Mouse (Mus musculus) macrophage (primary cell): ENCODE results near the gene Cenpj. TPM values are rescaled to one million over a fixed set of nuclear protein-coding genes. Genes with fewer than 3 reads are reported as not detected.
A peak's percentile ranks its signal among the peaks of the same experiment; 100 is the strongest.

Experiments used
- H3K27ac ChIP-seq: fragments of 350-480 bp; formaldehyde crosslinking; 2 replicates; pipeline ENCODE4 v1.9.0; 2021
- H3K36me3 ChIP-seq: fragments of 350-480 bp; formaldehyde crosslinking; 2 replicates; pipeline ENCODE4 v1.9.0; 2021; ENCODE audit errors: inconsistent target
- H3K4me3 ChIP-seq: fragments of 350-480 bp; formaldehyde crosslinking; 2 replicates; pipeline ENCODE4 v1.9.0; 2021; ENCODE audit errors: inconsistent target
- H3K79me2 ChIP-seq: fragments of 350-480 bp; formaldehyde crosslinking; 2 replicates; pipeline ENCODE4 v1.9.0; 2021; ENCODE audit errors: inconsistent target
- WGBS: methylation state at CpG from one replicate; pipeline ENCODE4 v1.1.7; 2026; ENCODE audit warnings: inconsistent platforms; ENCODE audit not compliant: missing documents; 5-methylcytosine and 5-hydroxymethylcytosine counted together
- polyA plus RNA-seq: library from polyadenylated mRNA; stranded (reverse); fragments of 250-400 nt; gene quantifications from 3 replicates; pipeline ENCODE4 v1.2.4, GENCODE M21; 2018; ENCODE audit warnings: inconsistent platforms

Cenpj gene
- polyA plus RNA-seq, 1 experiment from 2014 or later, result 15.4 TPM

DNA sequence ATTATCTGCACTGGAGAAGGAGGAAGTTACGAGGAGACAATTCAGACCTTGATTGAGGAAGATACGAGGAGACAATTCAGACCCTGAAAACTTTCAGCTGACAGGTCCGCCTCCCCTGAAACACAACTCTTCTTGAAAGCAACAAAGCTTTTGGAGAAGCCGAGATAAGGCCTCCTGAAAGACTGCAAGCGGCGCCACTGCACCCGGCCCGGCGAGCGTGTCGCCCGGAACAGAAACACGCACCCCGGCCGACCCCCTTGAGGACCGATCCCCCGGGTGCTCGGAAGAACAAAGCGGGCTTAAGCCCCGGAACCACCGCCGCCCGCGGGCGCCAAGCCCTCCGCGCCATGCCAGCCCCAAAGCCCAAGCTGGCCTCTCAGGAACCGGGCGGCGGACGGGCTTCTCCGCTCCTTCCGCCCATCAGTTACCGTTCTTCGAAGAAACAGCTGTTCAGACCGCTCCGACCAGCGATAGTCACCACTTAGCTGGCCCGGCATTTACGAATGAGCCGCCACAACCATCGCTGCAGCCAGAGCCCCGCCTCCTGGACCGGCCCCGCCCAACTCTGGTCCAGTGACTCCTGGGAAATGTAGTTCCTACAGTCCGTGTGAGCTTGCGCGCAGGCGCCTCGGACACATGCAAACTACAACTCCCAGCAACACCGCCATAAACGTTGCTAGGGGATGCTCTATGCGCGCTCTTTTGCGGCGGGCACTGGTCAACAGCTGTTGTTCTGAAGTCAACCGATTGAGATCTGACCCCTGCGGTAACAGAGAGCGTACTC is 3.7 kb downstream of the Cenpj start:
- WGBS, result under 1% methylated on average over 58 of the region's 59 CpGs
- H3K27ac ChIP-seq, result no peak overlapping the region

DNA sequence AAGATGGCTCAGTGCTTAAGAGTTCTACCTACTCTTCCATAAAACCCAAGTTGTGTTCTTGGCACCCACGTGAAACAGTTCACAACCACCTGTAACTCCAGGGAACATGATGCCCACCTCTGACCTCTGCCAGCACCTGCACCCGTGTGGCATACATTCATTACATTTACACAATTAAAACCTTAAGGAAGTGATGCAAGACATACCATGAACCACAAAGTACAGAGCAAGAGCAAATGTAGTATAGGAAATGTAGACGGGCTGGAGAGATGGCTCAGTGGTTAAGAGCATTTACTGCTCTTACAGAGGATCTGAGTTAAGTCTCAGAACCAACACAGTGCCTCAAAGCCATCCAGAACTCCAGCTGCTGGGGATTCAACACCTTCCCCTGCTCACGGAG is 6.2 kb downstream of the Cenpj start:
- Histone ChIP-seq H3K27ac (no peak overlapping the region), H3K79me2 (peaks cover 37% of the 10 kb centered on the region; the same call in 1 of the 2 replicates), H3K4me3 (no peak overlapping the region), H3K36me3 (peaks cover 6% of the 10 kb centered on the region; the same call in 1 of the 2 replicates)
- 55% methylated on average over 4 of the region's 4 CpGs for WGBS

More for the DNA sequence above, 3.7 kb downstream of the Cenpj start:
- Histone ChIP-seq H3K36me3 (no peaks in the 10 kb centered on the region), H3K79me2 (peaks cover 58% of the 10 kb centered on the region), H3K4me3 (peak overlapping the region; percentile 37)

DNA sequence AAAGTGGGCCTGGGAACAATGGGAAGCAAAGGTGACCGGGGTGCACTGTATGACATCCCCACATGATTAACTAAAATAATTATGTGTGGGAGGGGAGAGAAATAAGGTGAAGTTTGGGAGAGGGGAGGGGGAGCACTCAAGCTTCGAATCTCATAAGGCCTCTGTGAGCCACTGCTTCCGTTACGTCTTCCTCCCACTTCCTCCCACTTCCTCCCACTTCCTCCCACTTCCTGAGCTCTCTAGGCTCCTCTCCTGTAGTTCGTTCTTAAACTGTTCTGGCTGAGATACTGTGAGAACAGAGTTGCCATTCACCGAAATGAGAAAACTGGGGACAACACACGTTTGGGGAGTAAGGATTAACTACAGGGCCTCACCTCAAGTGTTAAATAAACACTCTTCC is 7.7 kb downstream of the Cenpj start:
- Histone ChIP-seq H3K27ac (no peak overlapping the region), H3K36me3 (peaks cover 18% of the 10 kb centered on the region; the same call in 1 of the 2 replicates), H3K4me3 (no peak overlapping the region), H3K79me2 (peaks cover 29% of the 10 kb centered on the region; the same call in 1 of the 2 replicates)
- 24% methylated on average over 7 of the region's 7 CpGs for WGBS

DNA sequence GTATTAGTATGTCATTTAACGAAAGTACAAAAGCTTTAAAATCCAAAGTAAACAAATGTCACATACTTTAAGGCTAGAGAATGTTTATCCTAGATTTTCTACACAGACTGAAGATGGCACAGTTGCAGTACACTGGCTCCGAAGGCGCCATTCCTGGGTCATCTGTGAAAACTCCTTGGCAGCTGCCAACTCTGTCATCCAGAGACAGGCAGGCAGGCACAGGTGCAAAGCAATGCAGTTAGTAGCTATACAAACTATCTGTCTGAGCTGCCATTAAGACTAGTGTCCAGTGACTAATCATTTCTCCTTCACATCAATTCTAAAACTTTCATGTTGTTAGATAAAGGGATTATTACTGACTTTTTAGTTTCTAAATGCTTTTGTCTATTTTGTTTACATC is 16.1 kb downstream of the Cenpj start:
- H3K4me3 ChIP-seq, result no peak overlapping the region
- H3K79me2 ChIP-seq, result no peaks in the 10 kb centered on the region
- H3K36me3 ChIP-seq, result peaks cover 32% of the 10 kb centered on the region
- H3K27ac ChIP-seq, result no peak overlapping the region
- WGBS, result 95% methylated on average over 3 of the region's 3 CpGs

DNA sequence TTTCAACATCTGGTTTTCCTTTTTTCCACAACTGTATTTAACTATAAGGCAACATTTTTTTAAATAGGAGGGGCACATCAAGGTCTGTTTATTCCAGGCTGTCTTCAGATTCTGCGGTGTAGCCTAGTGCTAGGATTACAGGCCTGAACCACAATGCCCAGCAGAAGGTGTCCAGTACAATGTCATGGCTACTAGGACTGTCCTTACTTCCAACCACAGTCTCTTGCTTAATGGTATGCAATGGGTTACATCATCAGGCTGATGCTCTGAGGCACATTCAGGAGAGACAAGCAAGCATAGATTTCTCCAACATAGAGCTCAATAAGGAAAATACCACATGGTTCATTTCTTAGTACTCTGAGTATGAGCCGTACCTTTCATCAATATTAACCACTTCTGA is 20.5 kb downstream of the Cenpj start:
- Histone ChIP-seq H3K36me3 (peaks cover 29% of the 10 kb centered on the region), H3K79me2 (no peaks in the 10 kb centered on the region), H3K27ac (no peak overlapping the region), H3K4me3 (no peak overlapping the region)
- 90% methylated on average over 2 of the region's 2 CpGs for WGBS

DNA sequence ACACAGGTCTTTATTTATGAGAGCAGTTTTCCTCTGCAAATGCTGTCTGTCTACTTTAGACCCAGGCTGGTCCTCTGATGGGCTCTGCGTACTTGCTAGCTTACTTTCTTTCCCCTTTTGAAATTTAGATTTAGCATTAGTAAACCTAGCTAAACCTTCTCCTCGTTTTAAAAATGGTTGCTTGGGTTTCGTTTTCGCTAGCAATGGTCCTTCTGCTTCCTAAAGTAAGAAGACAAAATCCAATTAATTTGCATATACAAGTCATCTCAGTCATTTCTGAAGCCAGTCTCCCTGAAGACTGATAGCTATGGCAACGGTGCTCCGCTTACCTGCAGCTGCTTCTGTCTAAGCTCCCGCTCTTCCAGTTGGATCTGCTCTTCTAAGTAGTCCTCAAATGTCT is 21.9 kb downstream of the Cenpj start:
- Histone ChIP-seq H3K4me3 (no peak overlapping the region), H3K27ac (no peak overlapping the region), H3K79me2 (no peaks in the 10 kb centered on the region), H3K36me3 (peaks cover 20% of the 10 kb centered on the region; the same call in 1 of the 2 replicates)
- 99% methylated on average over 7 of the region's 7 CpGs for WGBS

DNA sequence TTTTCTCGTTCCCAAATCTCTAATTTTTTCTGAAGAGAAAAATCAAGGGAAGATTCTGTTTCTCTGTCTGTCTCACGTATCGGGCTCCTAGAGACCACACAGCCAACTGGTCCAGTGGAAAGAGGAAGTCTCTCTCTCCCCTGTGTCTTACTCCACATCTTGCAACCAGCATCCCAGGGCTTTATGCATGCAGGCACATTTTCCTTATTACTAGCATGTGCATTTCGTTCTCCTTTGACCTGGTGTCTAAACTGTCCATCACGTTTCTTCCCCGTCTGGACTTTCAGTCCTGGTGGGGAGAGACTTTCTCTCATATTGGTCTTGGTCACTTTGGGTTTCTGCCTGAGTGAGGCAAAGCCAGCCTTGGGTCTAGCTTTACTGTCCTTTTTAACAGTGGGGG is 22.3 kb downstream of the Cenpj start:
- no peak overlapping the region for H3K27ac ChIP-seq
- 78% methylated on average over 6 of the region's 6 CpGs for WGBS
- H3K4me3 ChIP-seq, result no peak overlapping the region
- H3K36me3 ChIP-seq, result peaks cover 17% of the 10 kb centered on the region; the same call in 1 of the 2 replicates
- H3K79me2 ChIP-seq, result no peaks in the 10 kb centered on the region

DNA sequence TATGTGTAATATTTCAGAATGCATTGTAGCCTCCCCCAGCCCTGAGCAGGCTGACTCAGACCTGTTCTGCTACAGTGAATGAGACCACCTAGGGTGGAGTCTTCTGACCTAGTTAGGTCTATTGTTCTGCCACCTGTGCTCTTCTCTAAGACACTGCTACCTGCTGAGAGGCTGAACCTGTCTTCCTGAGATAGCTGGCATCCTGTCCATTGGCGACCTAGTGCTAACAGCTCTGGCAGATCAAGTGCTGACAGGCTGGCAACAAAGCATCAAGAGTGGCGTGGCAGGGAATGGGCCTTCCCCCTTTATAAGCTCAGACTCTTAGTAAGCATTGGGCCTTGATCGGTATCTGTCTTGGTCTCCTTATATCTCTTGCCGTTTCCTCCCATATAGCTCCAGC is 24.3 kb downstream of the Cenpj start:
- peaks cover 23% of the 10 kb centered on the region; the same call in 1 of the 2 replicates for H3K36me3 ChIP-seq
- 100% methylated on average over 4 of the region's 4 CpGs for WGBS
- no peak overlapping the region for H3K4me3 ChIP-seq
- no peak overlapping the region for H3K27ac ChIP-seq
- H3K79me2 ChIP-seq, result no peaks in the 10 kb centered on the region

DNA sequence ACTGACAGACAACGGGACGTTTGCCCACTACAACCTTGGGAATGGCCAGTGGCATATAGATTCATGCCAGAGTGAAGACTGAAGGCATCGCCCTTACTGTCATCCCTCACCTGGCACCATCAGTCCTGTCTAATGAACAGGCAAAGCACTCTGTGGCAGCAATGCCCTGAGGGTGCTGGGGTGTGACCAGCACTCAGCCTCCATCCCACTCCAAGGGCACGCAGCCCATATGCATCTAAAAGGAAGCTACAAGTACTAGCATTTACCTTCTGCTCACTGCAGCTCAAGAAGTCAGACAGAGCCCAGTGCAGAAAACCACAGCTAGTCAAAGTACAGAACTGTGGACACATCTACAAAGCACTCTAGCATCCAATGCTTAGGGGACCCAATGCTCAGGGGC is 29.7 kb downstream of the Cenpj start:
- H3K36me3 ChIP-seq, result peaks cover 17% of the 10 kb centered on the region

DNA sequence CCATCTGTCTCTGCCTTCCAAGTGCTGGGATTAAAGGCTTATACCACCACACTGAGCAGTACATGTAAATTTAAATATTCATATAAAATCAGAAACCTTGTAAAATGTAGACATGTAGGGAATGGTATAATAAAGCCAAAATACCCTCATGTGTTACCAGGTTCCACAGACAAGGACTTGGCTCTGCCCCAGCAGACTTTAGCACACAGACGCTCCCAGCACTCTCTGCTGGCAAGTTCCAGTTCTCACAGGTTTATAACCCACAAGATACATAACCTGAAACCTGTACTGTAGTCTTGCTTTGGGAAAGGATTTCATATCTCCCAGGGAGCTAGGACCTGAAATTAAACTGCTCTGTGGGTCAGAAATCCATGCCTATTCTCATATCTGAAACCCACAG is 30.3 kb downstream of the Cenpj start:
- no peaks in the 10 kb centered on the region for H3K79me2 ChIP-seq
- H3K4me3 ChIP-seq, result no peak overlapping the region
- H3K27ac ChIP-seq, result no peak overlapping the region
- H3K36me3 ChIP-seq, result peaks cover 17% of the 10 kb centered on the region
- WGBS, result 100% methylated on average over 1 of the region's 1 CpGs

More for the DNA sequence above, 29.7 kb downstream of the Cenpj start:
- Histone ChIP-seq H3K79me2 (no peaks in the 10 kb centered on the region), H3K27ac (no peak overlapping the region), H3K4me3 (no peak overlapping the region)
- 100% methylated on average over 4 of the region's 4 CpGs for whole genome bisulfite sequencing

DNA sequence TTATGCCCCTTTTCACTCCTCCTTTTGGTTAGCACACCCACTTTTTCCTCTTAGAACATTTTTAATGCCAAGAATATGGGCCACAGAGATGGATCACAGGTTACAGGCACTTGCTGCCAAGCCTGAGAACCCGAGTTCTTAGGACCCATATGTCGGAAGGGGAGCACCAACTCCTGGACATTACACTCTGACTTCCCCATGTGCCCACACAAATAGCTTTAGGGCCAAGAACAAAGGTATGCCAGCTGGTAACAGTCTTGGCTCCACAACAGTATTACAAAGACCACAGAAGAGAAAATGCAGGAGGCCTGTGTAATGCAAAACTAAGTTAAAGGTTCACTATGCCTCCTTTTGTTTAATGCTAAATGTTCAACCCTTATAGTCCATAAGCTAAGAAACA is 44.4 kb downstream of the Cenpj start:
- H3K79me2 ChIP-seq, result no peaks in the 10 kb centered on the region
- WGBS, result 100% methylated on average over 2 of the region's 2 CpGs
- no peak overlapping the region for H3K4me3 ChIP-seq
- H3K36me3 ChIP-seq, result peaks cover 55% of the 10 kb centered on the region
- no peak overlapping the region for H3K27ac ChIP-seq

DNA sequence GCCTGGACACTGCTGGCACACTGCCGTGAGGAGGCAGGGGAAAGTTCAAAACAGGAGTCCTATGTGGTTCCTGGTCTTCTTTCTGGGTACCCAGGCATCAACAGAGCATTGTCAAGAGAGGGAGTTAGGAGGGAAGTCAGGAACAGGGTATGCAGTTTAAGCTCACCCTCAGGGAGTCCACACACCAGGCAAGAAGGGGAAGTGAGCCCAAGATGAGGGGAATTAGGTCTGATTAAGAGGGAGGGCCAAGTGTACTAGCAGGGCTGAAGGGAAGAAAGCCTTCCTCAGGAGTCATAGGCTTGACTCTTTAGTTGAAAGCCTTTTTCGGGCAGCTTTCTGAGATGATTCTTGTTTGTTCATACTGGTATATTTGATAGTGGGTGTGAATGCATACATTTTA is 60.5 kb downstream of the Cenpj start:
- H3K27ac ChIP-seq, result no peak overlapping the region

DNA sequence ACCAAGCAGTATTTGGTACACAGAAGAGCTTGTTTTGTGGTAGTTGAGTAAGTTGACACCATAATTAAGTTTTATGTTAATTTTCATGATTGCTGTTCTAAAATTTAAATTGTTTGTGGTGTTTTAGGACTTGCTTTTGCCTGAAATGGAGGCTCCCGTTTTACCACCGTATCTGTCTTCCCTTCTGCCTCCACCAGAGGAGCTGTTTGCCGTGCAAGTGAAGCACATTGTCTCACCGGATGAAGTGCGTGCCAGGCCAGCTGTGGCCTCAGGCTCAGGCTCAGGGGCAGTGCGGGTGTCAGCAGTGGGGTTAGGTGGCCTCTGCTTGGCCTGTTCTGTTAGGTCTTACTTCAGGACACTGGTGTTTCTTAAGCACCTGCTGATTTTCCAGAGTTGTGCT is 63.1 kb downstream of the Cenpj start:
- H3K79me2 ChIP-seq, result no peaks in the 10 kb centered on the region
- no peak overlapping the region for H3K4me3 ChIP-seq
- no peak overlapping the region for H3K27ac ChIP-seq
- 60% methylated on average over 6 of the region's 6 CpGs for WGBS
- no peaks in the 10 kb centered on the region for H3K36me3 ChIP-seq

More for the DNA sequence above, 60.5 kb downstream of the Cenpj start:
- Histone ChIP-seq H3K36me3 (no peaks in the 10 kb centered on the region), H3K4me3 (no peak overlapping the region), H3K79me2 (no peaks in the 10 kb centered on the region)
- 69% methylated on average over 1 of the region's 2 CpGs for WGBS

DNA sequence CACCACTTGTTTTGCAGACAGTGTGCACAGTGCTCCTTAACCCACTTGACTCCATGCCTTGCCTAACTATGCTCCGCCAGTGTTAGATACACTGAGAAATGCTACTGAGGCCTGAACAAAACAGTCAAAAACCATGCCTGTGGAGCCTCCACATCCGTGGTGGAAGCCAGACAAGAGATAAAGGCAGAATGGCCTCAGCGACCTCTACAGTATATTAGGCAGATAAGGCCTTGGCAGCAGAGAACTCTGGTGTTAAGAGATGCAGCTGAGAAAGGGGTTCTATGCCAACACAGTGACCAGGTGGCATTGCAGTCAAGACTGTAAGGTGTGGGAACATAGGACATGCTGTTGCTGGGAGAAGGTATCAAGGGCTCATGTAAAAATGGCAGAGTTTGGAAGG is 68.5 kb downstream of the Cenpj start:
- WGBS, result 84% methylated on average over 3 of the region's 3 CpGs
- H3K4me3 ChIP-seq, result no peak overlapping the region
- H3K36me3 ChIP-seq, result no peaks in the 10 kb centered on the region
- no peak overlapping the region for H3K27ac ChIP-seq
- no peaks in the 10 kb centered on the region for H3K79me2 ChIP-seq

DNA sequence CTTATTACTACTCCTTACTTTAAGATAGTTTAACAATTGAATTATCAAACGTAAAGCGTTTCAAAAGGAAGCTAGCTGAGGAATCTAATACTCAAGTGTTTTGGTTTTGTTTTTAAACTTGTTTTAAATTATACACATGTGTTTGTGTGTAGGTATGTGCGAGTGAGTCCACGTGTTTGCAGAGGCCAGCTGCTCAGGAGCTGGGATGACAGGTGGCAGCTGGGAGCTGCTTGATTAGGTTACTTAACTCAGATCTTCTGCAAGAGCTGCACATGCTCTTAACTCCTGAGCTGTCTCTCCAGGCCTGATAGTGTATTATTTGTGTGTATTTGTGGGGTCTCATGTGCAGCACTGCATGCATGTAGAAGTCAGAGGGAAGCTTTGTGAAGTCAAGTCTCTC is 72.8 kb downstream of the Cenpj start:
- Histone ChIP-seq H3K79me2 (no peaks in the 10 kb centered on the region), H3K36me3 (no peaks in the 10 kb centered on the region), H3K4me3 (no peak overlapping the region), H3K27ac (no peak overlapping the region)
- WGBS, result 81% methylated on average over 4 of the region's 4 CpGs

DNA sequence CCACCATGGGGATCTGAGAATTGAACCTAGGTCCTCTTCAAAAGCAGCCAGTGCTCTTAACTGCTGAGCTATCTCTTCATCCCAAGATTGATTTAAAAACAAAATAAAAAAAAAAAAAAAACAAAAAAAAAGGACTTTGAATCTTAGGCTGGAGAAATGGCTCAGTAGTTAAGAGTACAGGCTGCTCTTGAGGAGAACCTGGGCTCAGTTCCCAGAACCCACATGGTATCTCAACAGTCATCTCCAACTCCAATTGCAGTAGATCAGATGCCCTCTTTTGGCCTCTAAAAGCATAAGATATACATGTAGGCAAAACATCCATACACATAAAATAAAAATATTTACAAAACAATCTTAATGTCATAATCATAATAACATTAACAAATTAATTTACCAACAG is 85.4 kb downstream of the Cenpj start:
- Histone ChIP-seq H3K79me2 (no peaks in the 10 kb centered on the region), H3K36me3 (no peaks in the 10 kb centered on the region), H3K4me3 (no peak overlapping the region), H3K27ac (no peak overlapping the region)
